Mouse (Mus musculus): ENCODE results near the gene Plch1.

Plch1 gene

DNA sequence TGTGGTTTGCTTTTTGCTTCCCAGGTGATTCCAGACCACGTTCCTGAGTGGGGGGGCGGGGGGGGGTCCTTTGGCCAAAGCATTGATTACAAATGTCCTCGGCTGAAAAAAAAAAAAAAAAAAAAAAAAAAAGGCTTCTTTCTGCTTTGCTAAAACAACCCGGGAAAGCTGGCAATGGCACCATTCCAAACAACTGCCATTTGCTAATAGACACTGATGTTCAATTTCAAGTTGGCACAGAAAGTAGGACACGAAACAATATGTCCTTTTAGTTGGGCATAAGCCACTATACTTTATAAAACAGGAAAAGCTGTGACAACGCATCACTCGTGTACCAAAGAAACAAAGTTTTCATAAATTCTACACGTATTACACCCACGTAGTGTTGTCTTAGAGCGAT is 36.6 kb downstream of the Plch1 start:
- DNase-seq (ENCODE audit: low spot score in 2 of 2): no peak

DNA sequence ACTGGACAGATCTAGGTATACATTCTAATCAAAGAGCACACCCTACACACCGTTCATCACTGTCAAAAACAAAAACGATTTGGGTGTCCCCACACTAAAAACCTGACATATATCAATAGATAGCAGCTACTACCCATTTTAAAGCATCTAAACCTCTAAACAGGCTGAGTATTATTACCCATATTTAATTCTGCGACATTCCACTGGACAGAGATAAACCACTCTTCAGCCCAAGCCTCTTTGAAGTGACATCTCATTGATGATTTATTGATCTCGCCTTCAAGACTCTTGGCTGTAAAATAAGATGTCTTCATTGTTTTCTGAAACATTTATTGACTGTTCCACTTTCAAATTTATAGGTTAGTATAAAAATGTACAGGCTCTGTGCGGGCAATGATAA is 46.4 kb downstream of the Plch1 start:
- DNase-seq (ENCODE audit: low spot score in 2 of 2): no peak

DNA sequence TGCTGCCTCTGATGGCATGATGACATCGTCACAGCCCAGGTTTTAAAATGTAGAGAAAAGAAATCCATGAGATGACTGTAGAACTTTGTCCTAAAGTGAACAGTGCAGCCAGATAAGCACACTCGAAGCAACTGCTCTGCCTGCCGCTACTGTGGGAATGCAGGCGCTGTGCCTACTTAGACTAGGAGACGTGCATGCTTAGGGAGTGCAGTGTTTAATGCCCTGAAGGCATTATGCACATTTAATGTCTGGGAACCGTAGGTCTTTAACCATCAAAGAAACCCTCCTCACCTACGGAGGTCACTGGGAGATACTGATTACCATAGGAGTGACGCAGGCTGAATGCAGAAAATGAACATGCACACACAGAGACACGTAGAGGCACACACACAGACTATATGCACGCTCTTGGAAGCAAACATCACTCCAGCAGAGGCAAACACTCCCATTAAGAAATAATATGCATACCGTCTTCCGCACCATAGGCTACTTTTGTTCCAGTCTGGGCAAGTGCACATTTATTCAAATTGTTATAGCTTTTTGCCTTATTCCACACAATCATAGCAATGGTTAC is 48.1 kb downstream of the Plch1 start:
- DNase-seq (ENCODE audit: low spot score in 2 of 2): no peak

DNA sequence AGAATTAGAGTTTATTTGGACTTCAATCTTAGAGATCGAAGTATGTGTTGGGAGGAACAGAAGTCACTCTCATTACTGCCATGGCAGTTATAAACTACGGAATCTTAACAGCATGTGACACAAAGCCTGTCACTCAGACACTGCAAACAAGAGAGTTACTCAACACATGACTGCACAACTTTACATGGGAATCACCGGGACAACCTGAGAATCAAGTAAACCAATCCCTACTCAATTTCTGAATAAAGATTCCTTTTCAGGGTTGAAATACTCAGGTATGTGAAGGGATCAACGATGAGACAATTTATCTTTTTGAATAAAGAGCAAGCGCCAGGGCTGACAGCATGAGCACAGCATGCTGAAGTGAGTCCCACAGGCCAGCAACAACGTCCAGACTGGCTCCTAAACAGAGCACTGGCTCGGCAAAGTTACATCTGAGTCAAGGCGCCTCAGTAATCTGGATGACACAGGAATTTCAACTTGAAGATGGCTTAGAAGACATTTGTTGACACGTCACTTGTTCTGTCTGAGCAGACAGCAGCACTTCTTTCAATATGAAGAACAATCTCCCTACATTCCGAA is 49.4 kb downstream of the Plch1 start:
- DNase-seq (ENCODE audit: low spot score in 2 of 2): no peak

DNA sequence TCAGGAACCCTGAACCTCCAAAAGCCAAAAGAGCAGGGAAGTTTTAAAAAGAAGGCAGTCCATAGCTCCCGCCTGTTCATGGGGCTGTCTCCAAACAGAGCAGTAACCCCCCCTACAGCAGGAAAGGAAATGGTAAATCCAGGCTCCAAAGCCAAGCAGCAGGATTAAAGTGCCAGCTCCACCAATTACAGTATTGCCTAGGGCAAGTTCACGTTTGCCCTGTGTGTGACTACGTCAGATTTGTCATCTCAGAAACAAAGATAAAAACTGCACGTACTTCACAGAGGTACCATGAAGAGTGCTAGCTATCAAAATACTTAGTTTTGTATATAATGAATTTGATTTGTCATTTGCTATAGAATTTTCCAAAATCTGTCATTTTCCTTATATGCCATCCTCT is 55.1 kb downstream of the Plch1 start:
- DNase-seq (ENCODE audit: low spot score in 2 of 2): no peak

DNA sequence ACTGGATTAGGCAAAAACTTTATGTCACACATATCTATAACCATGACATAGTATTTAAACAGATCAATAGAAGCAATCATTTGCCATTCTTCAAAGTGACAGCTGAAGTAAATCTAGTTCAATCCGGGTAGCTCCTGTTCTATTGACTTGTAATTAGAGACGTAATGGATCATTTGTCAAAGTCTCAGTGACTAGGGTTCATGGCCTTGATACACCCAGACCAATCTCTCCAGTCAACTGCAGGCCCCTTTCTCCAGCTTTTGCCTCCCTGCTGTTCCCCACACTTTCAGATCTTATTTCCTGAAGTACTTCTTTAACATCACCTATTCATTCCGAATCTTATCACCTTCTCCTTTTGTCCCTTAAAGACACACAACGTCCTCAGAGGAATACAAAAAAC is 56.8 kb downstream of the Plch1 start:
- no peak for DNase-seq (ENCODE audit: low spot score in 2 of 2)

DNA sequence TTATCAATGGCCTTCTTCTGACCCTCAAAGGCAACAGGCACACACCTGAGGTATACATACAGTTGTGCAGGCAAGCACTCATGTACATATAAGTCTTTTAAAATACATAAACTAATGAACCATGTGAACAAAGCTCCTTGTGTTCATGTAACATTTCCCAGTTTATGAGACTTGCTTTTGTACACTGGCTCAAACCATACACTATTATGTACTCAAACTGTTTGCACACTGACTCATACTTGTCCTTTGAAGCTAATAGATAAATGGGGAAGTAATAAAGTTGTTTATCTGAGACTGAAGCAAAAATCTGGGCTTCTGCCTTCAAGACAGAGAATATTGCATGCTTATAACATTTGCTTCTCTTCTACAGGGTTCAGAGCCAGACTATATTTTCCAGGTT is 61.5 kb downstream of the Plch1 start:
- no peak for DNase-seq (ENCODE audit: low spot score in 2 of 2)

DNA sequence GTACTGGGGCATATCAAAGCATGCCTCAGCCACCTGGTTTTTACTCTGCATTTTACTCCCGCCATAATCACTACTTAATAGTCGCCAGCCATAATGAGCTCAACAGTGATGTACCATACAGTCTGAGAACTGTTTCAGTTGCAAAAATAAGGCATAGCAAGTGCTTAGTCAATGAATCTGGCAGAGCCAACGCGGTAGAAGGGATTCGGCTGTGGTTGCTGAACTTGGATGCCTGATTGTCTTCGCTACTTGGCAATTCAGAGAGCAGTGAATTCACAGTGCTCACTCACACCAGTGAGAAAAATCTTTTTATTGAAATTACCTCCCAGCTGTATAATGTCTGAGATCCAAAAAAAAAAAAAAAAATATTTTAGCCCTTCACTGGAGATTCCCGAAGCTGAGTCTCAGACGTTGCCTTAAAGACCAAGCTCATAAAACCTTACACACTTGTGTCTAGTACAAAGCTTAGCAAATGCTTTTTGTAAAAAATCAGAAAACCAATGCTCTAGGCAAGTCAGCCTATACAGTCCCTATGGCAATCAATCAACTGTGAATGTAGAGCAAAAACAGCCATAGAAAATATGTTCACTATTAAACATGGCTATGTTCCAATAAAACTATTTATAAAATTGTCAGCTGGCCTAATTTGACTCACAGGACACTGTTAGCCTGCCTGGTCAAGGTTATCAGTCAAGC is 62.2 kb downstream of the Plch1 start:
- no peak for DNase-seq (ENCODE audit: low spot score in 2 of 2)

DNA sequence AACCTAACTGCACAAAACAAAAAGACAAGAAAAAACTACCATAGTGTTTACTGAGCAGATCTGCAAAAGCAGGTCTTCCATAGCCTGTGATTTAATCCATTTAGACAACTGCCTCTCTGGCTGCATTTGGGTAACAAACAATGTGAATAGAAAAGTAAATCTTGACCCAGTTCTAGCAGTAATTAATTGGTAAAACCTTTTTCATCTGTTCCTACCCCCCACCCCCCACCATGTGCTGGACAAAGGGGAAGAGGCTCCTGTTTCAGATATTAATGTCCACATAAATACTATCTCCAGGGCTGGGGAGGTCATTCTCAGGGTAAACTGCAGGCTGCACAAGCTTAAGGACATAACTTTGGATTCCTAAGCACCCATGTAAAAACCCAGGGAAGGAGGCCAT is 63.5 kb downstream of the Plch1 start:
- DNase-seq (ENCODE audit: low spot score in 2 of 2): no peak

DNA sequence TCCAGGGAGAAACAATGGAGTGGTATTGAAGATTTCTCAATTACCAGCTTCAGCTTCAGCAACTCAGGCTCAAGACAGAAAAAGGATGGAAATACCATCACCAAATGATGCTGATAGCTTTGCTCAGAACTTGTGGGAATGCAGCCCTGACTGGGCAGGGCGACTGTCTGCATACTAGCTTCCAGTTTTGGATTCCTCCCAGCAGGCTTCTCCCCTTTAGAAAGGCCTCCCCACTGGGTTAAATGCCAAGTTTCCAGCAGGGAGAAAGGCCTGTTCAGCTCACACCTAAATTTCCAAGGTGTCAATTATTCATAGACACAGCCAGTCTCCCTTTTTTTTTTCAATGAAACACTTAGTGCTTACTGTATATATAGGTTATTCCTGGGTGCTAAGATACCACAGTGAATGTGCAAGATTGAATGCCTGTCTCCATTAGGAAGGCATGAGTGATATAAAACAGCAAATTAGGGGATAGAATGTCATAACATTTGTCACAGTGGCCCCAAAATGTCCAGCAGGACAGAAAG is 75.3 kb downstream of the Plch1 start:
- no peak for DNase-seq (ENCODE audit: low spot score in 2 of 2)

DNA sequence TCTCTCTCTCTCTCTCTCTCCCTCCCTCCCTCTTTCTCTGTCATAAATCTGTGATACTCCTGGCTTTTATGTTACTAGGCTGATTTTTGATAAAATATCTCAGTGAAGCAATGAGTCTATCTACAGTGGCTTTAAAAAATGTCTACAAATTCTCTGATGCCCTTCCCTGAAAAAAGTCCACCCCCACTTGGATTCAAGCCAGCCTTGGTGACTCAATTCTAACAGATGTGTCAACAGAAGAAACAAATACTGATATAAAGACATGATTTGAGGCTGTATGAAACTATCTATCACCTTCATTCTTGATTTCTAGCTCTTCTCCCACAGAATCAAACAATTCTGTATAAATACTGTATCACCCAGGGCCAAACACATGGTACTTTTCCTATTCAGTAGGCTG is 76.6 kb downstream of the Plch1 start:
- no peak for DNase-seq (ENCODE audit: low spot score in 2 of 2)

DNA sequence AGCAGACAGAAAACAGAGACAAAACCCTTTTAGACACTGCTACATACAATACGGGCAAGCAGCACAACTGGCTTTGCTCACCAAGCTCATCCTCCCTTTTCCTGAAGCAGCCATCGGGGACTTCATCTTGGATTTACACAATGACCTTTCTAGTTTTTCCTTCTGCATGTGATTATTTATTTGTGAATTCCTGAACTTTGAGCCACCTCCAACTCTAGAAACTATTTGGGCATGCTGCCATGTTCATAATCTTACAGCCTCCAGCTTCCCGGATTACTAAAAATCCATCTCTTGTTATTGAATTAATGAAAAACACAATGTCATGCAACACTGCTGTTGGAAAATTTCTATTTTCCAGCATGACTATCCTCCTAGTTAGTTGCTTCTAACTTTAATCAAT is 84.1 kb downstream of the Plch1 start:
- DNase-seq (ENCODE audit: low spot score in 2 of 2): no peak

DNA sequence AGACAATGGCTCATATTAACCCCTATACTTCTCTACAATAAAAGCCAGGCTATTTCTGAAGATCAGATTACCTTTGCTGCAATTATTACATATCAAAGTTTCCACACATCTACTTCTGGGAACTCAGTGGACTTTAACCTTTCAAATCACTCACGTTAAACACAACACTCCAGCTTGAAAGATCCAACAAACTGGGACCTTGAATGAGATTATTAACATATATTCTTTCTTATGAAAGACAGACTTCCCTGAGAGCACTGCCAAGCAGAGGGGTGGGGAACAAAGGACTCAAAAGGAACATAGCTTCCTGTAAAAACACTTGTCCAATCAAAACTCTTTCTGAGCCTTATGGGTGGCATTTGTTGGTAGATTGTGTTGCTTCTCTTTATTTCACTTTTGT is 85.1 kb downstream of the Plch1 start:
- no peak for DNase-seq (ENCODE audit: low spot score in 2 of 2)

DNA sequence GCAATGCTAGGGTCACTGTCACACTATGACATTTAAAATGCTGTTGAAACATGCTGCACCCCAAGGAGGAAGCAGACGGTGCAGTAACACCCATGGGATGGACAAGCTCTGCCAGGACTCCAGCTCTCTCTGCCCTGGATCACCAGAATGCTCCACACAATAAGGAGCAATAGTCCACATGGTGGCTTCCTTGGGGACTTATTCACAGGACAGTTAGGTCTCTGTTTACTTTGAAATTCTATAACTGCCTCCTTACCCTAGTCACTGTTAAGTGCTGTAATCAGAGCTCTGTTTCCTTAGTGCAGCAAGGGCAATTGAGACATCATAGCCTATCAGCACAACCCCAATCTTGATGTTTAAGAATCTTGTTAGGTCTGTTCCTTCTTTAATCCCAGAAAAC is 92.4 kb downstream of the Plch1 start:
- DNase-seq (ENCODE audit: low spot score in 2 of 2): no peak

DNA sequence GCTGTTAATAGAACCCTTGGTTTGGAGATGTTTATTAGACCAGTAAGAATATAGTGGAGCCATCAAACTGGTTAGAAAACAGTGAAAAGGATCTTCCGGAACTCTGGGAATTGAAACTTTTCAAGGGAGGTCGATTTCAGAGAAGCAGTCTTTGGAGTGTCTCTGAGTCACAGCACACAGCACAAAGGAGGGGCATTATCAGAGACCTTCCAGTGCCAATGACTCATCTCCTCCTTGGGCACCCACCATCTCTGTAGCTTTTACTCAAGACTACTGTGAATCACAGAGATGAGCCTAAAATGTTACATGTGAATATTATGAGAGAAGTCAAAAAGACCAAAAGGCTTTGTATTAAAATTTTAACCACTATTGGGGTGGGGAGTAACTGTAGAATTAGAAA is 93.8 kb downstream of the Plch1 start:
- no peak for DNase-seq (ENCODE audit: low spot score in 2 of 2)

DNA sequence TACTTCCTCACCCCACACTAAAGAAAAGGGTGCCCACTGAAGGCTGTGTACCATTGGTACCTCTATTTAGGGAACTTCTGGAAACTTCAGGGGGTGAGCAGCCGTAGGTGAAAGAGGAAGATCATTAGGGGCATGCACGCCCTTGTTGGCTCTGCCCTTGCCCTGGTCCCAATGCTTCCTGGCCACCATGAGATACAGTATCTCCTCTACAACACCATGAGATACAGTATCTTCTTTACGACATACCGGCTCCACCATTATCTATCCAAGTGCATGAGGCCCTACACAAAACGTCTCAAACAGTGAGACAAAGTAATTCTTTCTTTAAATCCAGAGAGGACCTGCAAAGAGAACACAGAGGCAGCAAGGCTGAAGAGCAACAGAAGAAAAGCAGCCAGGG is 98.6 kb downstream of the Plch1 start:
- DNase-seq (ENCODE audit: low spot score in 2 of 2): no peak

DNA sequence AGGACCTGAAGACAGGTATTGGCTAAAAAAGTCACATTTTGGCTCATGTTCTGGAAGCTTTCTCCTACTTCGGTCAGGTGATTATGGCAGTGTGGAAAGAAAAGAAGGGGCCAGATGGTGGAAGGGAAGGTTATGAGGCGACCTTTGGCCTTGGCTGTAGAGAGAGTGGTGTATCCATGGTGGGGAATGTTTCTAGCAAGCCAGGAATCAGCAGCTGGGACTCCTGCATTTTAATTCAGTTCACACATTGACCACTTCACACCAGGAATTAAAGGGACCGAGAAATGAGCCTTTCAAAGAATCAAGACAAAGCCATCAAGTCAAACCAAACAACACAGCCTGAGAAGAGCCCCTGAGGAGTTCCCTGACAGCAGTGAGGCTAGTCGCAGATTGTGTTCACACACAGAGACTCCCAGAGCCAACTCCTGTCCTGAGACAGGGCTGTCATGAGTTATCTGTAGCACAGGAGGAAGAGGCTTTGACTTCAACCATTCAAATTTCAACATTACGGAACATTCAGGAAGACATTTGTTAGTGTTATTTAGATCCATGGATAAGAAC is 112.4 kb downstream of the Plch1 start:
- no peak for DNase-seq (ENCODE audit: low spot score in 2 of 2)

DNA sequence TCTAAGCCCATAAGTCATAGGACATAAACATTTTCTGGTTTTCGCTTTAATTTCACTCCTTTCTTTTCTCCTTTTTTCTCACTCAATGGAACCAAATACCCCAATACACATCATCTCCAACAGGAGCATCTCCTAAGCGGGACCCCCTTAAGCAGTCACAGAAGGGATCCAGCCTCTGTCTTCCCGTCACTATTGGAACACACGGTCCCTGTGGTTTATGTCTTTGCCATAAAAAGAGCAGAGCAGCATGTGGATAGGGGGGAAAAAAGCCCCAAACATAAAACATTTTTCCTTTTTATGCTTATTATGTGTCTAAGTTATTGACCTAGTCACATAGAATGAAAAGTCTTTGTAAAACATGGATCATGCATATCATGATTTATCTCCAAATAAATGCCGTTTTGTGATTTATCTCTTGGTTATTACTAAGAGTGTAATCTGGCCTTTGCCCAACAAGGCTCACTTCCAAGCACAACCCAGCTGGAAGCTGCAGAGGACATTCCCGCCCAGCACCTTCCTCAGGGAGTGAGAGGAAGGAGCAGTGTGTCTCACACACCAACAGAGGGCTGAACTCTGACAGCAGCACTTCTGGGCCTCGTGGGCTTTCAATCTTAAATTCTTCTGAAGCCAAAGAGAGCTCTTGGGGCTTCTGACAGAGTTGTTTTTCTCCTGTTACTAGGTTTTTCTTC is 126.5 kb downstream of the Plch1 start:
- DNase-seq (ENCODE audit: low spot score in 2 of 2): no peak

DNA sequence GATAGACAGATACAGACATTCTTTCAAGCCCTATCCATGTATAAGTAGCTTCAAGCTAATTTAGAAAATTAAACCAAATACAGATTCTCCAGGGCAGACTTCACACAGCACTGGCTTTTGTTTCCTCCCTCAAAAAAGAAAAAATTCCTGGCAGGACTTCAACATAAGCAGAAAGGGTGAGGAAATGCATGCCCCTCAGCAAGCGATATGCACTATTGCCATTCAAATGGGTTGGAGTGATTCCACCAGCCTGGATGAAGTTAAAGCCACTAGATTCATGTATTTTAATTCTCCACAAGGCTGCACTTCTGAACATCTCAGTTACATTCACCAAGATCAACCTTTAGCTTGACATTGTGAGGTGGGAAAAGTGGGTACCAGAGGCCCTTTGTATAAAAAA is 138.5 kb downstream of the Plch1 start:
- DNase-seq (ENCODE audit: low spot score in 2 of 2): no peak

DNA sequence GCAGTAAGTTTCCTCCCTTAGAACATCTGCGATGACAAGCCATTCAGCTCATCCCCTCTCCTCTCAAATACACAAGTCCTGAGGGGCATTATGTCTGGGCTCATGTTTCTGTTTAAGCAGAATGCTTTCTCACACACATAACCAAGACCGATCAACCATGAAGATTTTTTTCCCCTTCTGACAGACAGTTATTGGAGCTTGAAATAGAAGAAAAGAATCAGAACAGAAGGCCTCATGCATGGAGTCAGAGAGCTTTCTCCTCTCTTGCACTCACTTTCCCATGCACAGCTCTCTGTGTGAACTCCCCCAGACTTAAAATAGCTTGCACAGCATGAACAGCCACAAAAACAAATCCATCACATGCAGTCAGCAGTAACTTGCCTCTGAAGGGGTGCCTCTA is 159.2 kb downstream of the Plch1 start:
- no peak for DNase-seq (ENCODE audit: low spot score in 2 of 2)

DNA sequence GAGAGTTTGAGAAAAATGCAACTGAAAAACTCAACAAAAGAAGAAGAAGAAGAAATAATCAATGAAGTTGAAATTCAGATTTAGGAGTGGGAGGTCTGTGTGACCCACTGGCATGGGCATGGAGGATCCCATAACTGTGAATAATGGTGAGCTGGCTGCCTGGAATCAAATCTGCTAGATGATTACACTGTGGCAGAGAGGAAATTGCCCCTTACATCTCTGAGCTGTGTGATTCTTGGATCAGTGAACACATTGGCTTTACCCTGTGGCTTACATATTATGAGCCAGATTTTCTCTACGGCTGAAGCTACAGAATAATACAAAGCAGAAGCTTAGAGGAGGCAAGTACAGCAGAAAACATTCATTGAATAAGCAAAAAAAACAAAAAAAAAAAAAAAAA is 170.9 kb downstream of the Plch1 start:
- DNase-seq (ENCODE audit: low spot score in 2 of 2): no peak

DNA sequence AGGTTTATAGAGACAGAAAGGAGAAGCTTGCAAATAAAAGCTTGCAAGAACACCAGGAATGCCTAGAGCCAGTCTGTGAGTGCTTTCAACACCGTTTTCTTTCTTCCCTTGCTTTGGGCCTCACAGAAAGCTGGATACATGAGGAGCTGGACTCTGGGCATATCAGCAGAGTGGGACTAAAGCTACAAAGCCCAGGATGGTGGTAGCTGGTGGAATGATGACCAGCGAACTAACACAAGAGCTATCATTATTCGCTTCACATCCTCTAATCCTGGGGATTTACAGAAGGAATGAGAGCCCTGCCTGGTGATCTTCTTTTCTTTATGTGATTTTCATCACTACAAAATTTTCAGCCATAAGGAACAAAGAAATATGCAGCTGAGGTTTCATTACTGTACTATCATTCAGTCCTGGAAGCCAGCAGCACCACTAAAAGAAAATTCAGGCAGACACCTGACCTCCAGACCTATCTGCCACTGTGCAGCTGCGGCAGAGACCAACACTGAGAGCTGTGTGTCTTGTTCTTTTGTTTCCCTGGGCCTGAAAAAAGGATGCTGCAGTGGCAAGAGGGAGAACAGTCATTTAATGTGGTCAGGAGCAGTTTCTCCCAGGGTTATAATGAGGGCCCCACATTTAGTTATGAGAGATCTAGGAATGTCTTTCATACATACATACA is 172.5 kb downstream of the Plch1 start:
- no peak for DNase-seq (ENCODE audit: low spot score in 2 of 2)

Data from natural killer cell, adult 2 months (primary cell).